9 mouse cellular contexts compared by ENCODE assay signal in genomic region chr15:103352856-103353255, GRCm38 (mm10). TPM values are rescaled to one million over a fixed set of nuclear protein-coding genes. Genes with fewer than 3 reads are reported as not detected.
DNase-seq lines count a peak whose midpoint lies in the region; ATAC-seq and TF ChIP-seq lines count a peak whose summit lies in the region.
"Had no signal": no experiment of that assay in that cellular context is flagged by ENCODE, and none has a peak within 500 bp of the region (broad histone marks: within the 10 kb centered on the region; RNA-seq: fewer than 3 reads in every experiment).

No protein-coding gene starts in this region.

- H3K79me2 ChIP-seq in liver, adult 2 months (ENCODE audit: control insufficient read depth, insufficient read depth, low read length), result no peaks in the 10 kb centered on the region

- H3K9ac ChIP-seq in heart, embryonic 15.5 days, result no peak overlapping the region
- no peak overlapping the region for H3K9ac ChIP-seq in heart, embryonic 12.5 days
- H3K9ac ChIP-seq in heart, embryonic 16.5 days (ENCODE audit: low read length), result no peak overlapping the region
- H3K9ac ChIP-seq in liver, adult 2 months (ENCODE audit: low read depth, low read length), result no peak overlapping the region
- H3K9ac ChIP-seq: embryonic facial prominence, embryonic 12.5 days had no signal

- TF ChIP-seq CTCF in bone marrow, adult 2 months (IDR thresholded peaks at IDR 0.05; ENCODE audit: control insufficient read depth, insufficient read depth, low read length), result peak; percentile 90
- peak; percentile 93 for TF ChIP-seq CTCF in liver, adult 2 months (IDR thresholded peaks at IDR 0.05; ENCODE audit: low read depth, low read length)

- peaks cover 37% of the 10 kb centered on the region for H3K4me1 ChIP-seq in heart, embryonic 15.5 days (replicated peaks)
- peaks cover 36% of the 10 kb centered on the region for H3K4me1 ChIP-seq in heart, embryonic 12.5 days (replicated peaks)
- H3K4me1 ChIP-seq in bone marrow, adult 2 months (ENCODE audit: control insufficient read depth, insufficient read depth, low read length), result no peaks in the 10 kb centered on the region; the same call in 1 of the 2 replicates
- H3K4me1 ChIP-seq in heart, embryonic 16.5 days (ENCODE audit: control insufficient read depth, insufficient read depth, low read length), result peaks cover 32% of the 10 kb centered on the region
- no peaks in the 10 kb centered on the region for H3K4me1 ChIP-seq in liver, adult 2 months (ENCODE audit: control insufficient read depth, insufficient read depth, low read length)

- no peaks in the 10 kb centered on the region for H3K9me3 ChIP-seq in heart, embryonic 15.5 days (replicated peaks)
- no peaks in the 10 kb centered on the region for H3K9me3 ChIP-seq in heart, embryonic 12.5 days (replicated peaks)
- no peaks in the 10 kb centered on the region for H3K9me3 ChIP-seq in heart, embryonic 16.5 days (replicated peaks; ENCODE audit: control insufficient read depth, low read length)
- H3K9me3 ChIP-seq: embryonic facial prominence, embryonic 12.5 days had no signal

- no peak for TF ChIP-seq POLR2A in bone marrow, adult 2 months (IDR thresholded peaks at IDR 0.05; ENCODE audit: borderline replicate concordance, control insufficient read depth, low read depth, low read length)
- TF ChIP-seq POLR2A in liver, adult 2 months (IDR thresholded peaks at IDR 0.05; ENCODE audit: extremely low read depth, insufficient read depth, low read length), result no peak

- 43% methylated on average over 4 of the region's 4 CpGs for WGBS in heart, embryonic 15.5 days
- 49% methylated on average over 4 of the region's 4 CpGs for WGBS in heart, embryonic 12.5 days
- WGBS in bone marrow, adult 2 months, result 32% methylated on average over 4 of the region's 4 CpGs
- WGBS in heart, embryonic 16.5 days, result 38% methylated on average over 4 of the region's 4 CpGs
- 49% methylated on average over 4 of the region's 4 CpGs for WGBS in liver, adult 2 months

- H3K4me3 ChIP-seq in heart, embryonic 15.5 days, result no peak overlapping the region
- H3K4me3 ChIP-seq in heart, embryonic 12.5 days, result no peak overlapping the region
- no peak overlapping the region for H3K4me3 ChIP-seq in bone marrow, adult 2 months (replicated peaks; ENCODE audit: control insufficient read depth, low read depth, low read length)
- H3K4me3 ChIP-seq in heart, embryonic 16.5 days (ENCODE audit: low read length), result no peak overlapping the region
- no peak overlapping the region for H3K4me3 ChIP-seq in liver, adult 2 months (ENCODE audit: insufficient read depth, low read depth, low read length)
- H3K4me3 ChIP-seq: embryonic facial prominence, embryonic 12.5 days had no signal

- H3K4me2 ChIP-seq in heart, embryonic 15.5 days, result no peak overlapping the region
- no peak overlapping the region for H3K4me2 ChIP-seq in heart, embryonic 12.5 days
- no peak overlapping the region for H3K4me2 ChIP-seq in heart, embryonic 16.5 days (ENCODE audit: low read depth, low read length)
- H3K4me2 ChIP-seq: embryonic facial prominence, embryonic 12.5 days had no signal

- 0 out of 2 replicates have a peak overlapping the region, but pooled peaks have one; percentile 11 for H3K27ac ChIP-seq in heart, embryonic 15.5 days
- no peak overlapping the region for H3K27ac ChIP-seq in heart, embryonic 12.5 days (ENCODE audit: poor library complexity, severe bottlenecking)
- no peak overlapping the region for H3K27ac ChIP-seq in bone marrow, adult 2 months (ENCODE audit: control insufficient read depth, insufficient read depth, low read depth, low read length, poor library complexity)
- H3K27ac ChIP-seq in heart, embryonic 16.5 days (ENCODE audit: low read length), result 0 out of 2 replicates have a peak overlapping the region, but pooled peaks have one; percentile 28
- no peak overlapping the region for H3K27ac ChIP-seq in liver, adult 2 months (replicated peaks; ENCODE audit: insufficient read depth, low read depth, low read length)
- H3K27ac ChIP-seq: embryonic facial prominence, embryonic 12.5 days had no signal

- peaks cover 82% of the 10 kb centered on the region for H3K36me3 ChIP-seq in heart, embryonic 15.5 days
- peaks cover 98% of the 10 kb centered on the region for H3K36me3 ChIP-seq in heart, embryonic 12.5 days
- H3K36me3 ChIP-seq in heart, embryonic 16.5 days (ENCODE audit: control insufficient read depth, insufficient read depth), result peaks cover 71% of the 10 kb centered on the region
- H3K36me3 ChIP-seq in liver, adult 2 months (ENCODE audit: control insufficient read depth, insufficient read depth, low read length), result peaks cover 48% of the 10 kb centered on the region

- H3K27me3 ChIP-seq in heart, embryonic 15.5 days, result no peaks in the 10 kb centered on the region
- no peaks in the 10 kb centered on the region for H3K27me3 ChIP-seq in heart, embryonic 12.5 days (replicated peaks)
- no peaks in the 10 kb centered on the region for H3K27me3 ChIP-seq in heart, embryonic 16.5 days (ENCODE audit: control insufficient read depth, insufficient read depth, low read length)
- H3K27me3 ChIP-seq in liver, adult 2 months (ENCODE audit: control insufficient read depth, insufficient read depth, low read length), result no peaks in the 10 kb centered on the region
- H3K27me3 ChIP-seq: embryonic facial prominence, embryonic 12.5 days had no signal

- peak; percentile 77 for DNase-seq in CD4-positive, CD25-positive, alpha-beta regulatory T cell, adult 2 months (ENCODE audit: low read depth, low spot score)
- peak; percentile 29 for DNase-seq in liver, adult 2 months (ENCODE audit: extremely low read depth, low read depth, low spot score)
- DNase-seq in layer of hippocampus, adult 8-10 months (ENCODE audit: low spot score in 2 of 2), result no peak

- ATAC-seq in heart, embryonic 15.5 days (replicated peaks; ENCODE audit: insufficient number of reproducible peaks, insufficient read depth, low FRiP score, low read depth), result no peak
- no peak for ATAC-seq in heart, embryonic 12.5 days (ENCODE audit: insufficient number of reproducible peaks, low FRiP score)
- no peak; the same call in 1 of the 2 replicates for ATAC-seq in heart, embryonic 16.5 days (replicated peaks; ENCODE audit: extremely low read depth, insufficient read depth, low FRiP score)
- ATAC-seq in neutrophil, adult 5-6 weeks (ENCODE audit: extremely low read depth, insufficient number of reproducible peaks, low FRiP score, poor library complexity, severe bottlenecking), result peak; percentile 72

RNA-seq across cellular contexts. Expression of gene Zfp385a, which starts 13.0 kb away (rescaled TPM):
- 5.9 and 10.5 TPM in 2 replicates for polyA plus RNA-seq in heart, embryonic 15.5 days (2015; fragmentation: Nextera tagmentation; extraction: Ambion mirVana)
- 9.2 and 10.3 TPM in 2 replicates for polyA plus RNA-seq in heart, embryonic 12.5 days (2016; fragmentation: Nextera tagmentation; extraction: Ambion mirVana)
- polyA plus RNA-seq in bone marrow, adult 2 months (2011; ENCODE audit: insufficient read depth, insufficient read length, low replicate concordance, missing spikeins), result 9.8 and 12.7 TPM in 2 replicates
- 6.5 and 7.5 TPM in 2 replicates for polyA plus RNA-seq in heart, embryonic 16.5 days (2015; fragmentation: Nextera tagmentation; extraction: Ambion mirVana)
- 0.92 and 2.1 TPM in 2 replicates for total RNA-seq in liver, adult 2 months (2014; rRNA removed)
- polyA plus RNA-seq in liver, adult 2 months (2012; rRNA removed), result 14.9 and 17.1 TPM in 2 replicates
- 1.9 and 3.1 TPM in 2 replicates for total RNA-seq in neutrophil, adult 5-6 weeks (2017)
- 10 to 100 TPM; 37.9 to 55.5 (median 47.0) TPM for total RNA-seq in layer of hippocampus, adult 8-10 months (2022)

RNA-seq across cellular contexts. Expression of gene Itga5, which starts 13.7 kb away (rescaled TPM):
- polyA plus RNA-seq in heart, embryonic 15.5 days (2015; fragmentation: Nextera tagmentation; extraction: Ambion mirVana), result 62.4 and 70.8 TPM in 2 replicates
- polyA plus RNA-seq in heart, embryonic 12.5 days (2016; fragmentation: Nextera tagmentation; extraction: Ambion mirVana), result 111 and 115 TPM in 2 replicates
- polyA plus RNA-seq in bone marrow, adult 2 months (2011; ENCODE audit: insufficient read depth, insufficient read length, low replicate concordance, missing spikeins), result 7.3 and 23.1 TPM in 2 replicates
- polyA plus RNA-seq in heart, embryonic 16.5 days (2015; fragmentation: Nextera tagmentation; extraction: Ambion mirVana), result 64.0 and 72.7 TPM in 2 replicates
- total RNA-seq in liver, adult 2 months (2014; rRNA removed), result 3.0 and 5.4 TPM in 2 replicates
- polyA plus RNA-seq in liver, adult 2 months (2012; rRNA removed), result 18.0 and 28.1 TPM in 2 replicates
- 11.8 and 15.2 TPM in 2 replicates for total RNA-seq in neutrophil, adult 5-6 weeks (2017)
- 1 to 10 TPM; 1.8 to 4.8 (median 2.9) TPM for total RNA-seq in layer of hippocampus, adult 8-10 months (2022)

RNA-seq across cellular contexts. Expression of gene Gpr84, which starts 42.4 kb away (rescaled TPM):
- 0.11 and 0.25 TPM in 2 replicates for polyA plus RNA-seq in heart, embryonic 15.5 days (2015; fragmentation: Nextera tagmentation; extraction: Ambion mirVana)
- polyA plus RNA-seq in heart, embryonic 12.5 days (2016; fragmentation: Nextera tagmentation; extraction: Ambion mirVana), result 0.17 and 0.29 TPM in 2 replicates
- 1.5 and 2.3 TPM in 2 replicates for polyA plus RNA-seq in bone marrow, adult 2 months (2011; ENCODE audit: insufficient read depth, insufficient read length, low replicate concordance, missing spikeins)
- 0.19 TPM in 1 of 2 replicates, not detected in the other for polyA plus RNA-seq in heart, embryonic 16.5 days (2015; fragmentation: Nextera tagmentation; extraction: Ambion mirVana)
- total RNA-seq in liver, adult 2 months (2014; rRNA removed), result 0.07 and 0.09 TPM in 2 replicates
- polyA plus RNA-seq in liver, adult 2 months (2012; rRNA removed), result 0.12 and 0.19 TPM in 2 replicates
- 0.49 TPM in 1 of 2 replicates, not detected in the other for total RNA-seq in neutrophil, adult 5-6 weeks (2017)
- total RNA-seq in layer of hippocampus, adult 8-10 months (2022), result 1 to 10 TPM in 2 of 4 experiments, under 1 TPM in 2; 0.35 to 9.3 (median 4.4) TPM

Comparison
In these comparisons a context has a peak if more than half of its experiments do, and no peak if none do; other contexts are left out.
1. H3K27ac ChIP-seq: peak in heart, embryonic 15.5 days (single experiment) and heart, embryonic 16.5 days (single experiment); none in heart, embryonic 12.5 days (single experiment), bone marrow, adult 2 months (single experiment) and liver, adult 2 months (single experiment).
2. DNase-seq: peak in CD4-positive, CD25-positive, alpha-beta regulatory T cell, adult 2 months (single experiment) and liver, adult 2 months (single experiment); none in layer of hippocampus, adult 8-10 months (0 of 2).